Comparison of ENCODE assay signal across 9 mouse cellular contexts in the genomic region with DNA sequence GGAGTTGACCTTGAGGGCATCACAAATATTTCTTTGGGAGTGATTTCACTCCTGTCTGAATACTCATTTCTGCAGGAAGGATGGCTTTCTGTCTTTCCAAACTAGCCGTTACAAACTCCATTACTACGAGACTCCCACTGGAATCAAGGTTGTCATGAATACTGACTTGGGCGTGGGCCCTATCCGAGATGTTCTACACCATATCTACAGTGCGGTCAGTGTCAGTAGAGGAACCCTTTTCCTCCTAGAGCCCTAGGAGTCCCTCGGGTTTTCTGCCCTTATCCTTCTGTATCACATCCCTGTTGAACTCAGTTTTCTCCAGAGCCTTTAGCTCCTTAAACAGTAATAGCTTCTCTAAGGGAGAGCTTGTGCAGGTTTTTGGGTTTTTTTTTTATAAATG. TPM values are rescaled to one million over a fixed set of nuclear protein-coding genes. Genes with fewer than 3 reads are reported as not detected.
DNase-seq lines count a peak whose midpoint lies in the region; ATAC-seq and TF ChIP-seq lines count a peak whose summit lies in the region.
"Had no signal": no experiment of that assay in that cellular context is flagged by ENCODE, and none has a peak within 500 bp of the region (broad histone marks: within the 10 kb centered on the region; RNA-seq: fewer than 3 reads in every experiment).

No protein-coding gene starts in this region.

- TF ChIP-seq CTCF in lung, embryonic 14.5 days (IDR thresholded peaks at IDR 0.05; ENCODE audit: low read depth), result no peak

- peaks cover 18% of the 10 kb centered on the region for H3K27me3 ChIP-seq in lung, embryonic 14.5 days (ENCODE audit: insufficient read depth, low read length)
- H3K27me3 ChIP-seq in forebrain, embryonic 11.5 days (ENCODE audit: control insufficient read depth, insufficient read depth, low read length), result peaks cover 13% of the 10 kb centered on the region; the same call in 1 of the 2 replicates
- H3K27me3 ChIP-seq in limb, embryonic 12.5 days, result peaks cover 29% of the 10 kb centered on the region
- H3K27me3 ChIP-seq in neural tube, embryonic 15.5 days (replicated peaks), result peaks cover 8% of the 10 kb centered on the region

- 76% methylated on average over 6 of the region's 6 CpGs for WGBS in lung, embryonic 14.5 days
- WGBS in forebrain, embryonic 11.5 days, result 86% methylated on average over 6 of the region's 6 CpGs
- WGBS in limb, embryonic 12.5 days, result 80% methylated on average over 6 of the region's 6 CpGs
- WGBS in neural tube, embryonic 15.5 days, result 85% methylated on average over 6 of the region's 6 CpGs

- peak overlapping the region; percentile 61 for H3K4me3 ChIP-seq in lung, embryonic 14.5 days (ENCODE audit: low read depth, low read length)
- H3K4me3 ChIP-seq in forebrain, embryonic 11.5 days (ENCODE audit: low read depth, low read length), result 0 out of 2 replicates have a peak overlapping the region, but pooled peaks have one; percentile 61
- H3K4me3 ChIP-seq in limb, embryonic 12.5 days (replicated peaks), result peak overlapping the region; percentile 61
- peak overlapping the region; percentile 66 for H3K4me3 ChIP-seq in neural tube, embryonic 15.5 days (replicated peaks)

- no peak for DNase-seq in lung, embryonic 14.5 days
- DNase-seq in lung, postnatal 14 days, result no peak
- DNase-seq in forebrain, embryonic 11.5 days (ENCODE audit: low spot score), result no peak
- no peak for DNase-seq in right cerebral cortex, postnatal 25 days
- no peak for DNase-seq in adrenal gland, postnatal 4 days (ENCODE audit: low spot score in 2 of 2)
- no peak for DNase-seq in kidney, postnatal 4 days
- DNase-seq: thymus, postnatal 14 days had no signal

- H3K36me3 ChIP-seq in lung, embryonic 14.5 days (ENCODE audit: insufficient read depth), result peaks cover 14% of the 10 kb centered on the region
- H3K36me3 ChIP-seq in forebrain, embryonic 11.5 days (ENCODE audit: control insufficient read depth, insufficient read depth, low read length), result no peaks in the 10 kb centered on the region; the same call in 1 of the 2 replicates
- H3K36me3 ChIP-seq in limb, embryonic 12.5 days, result peaks cover 12% of the 10 kb centered on the region
- H3K36me3 ChIP-seq in neural tube, embryonic 15.5 days, result peaks cover 2% of the 10 kb centered on the region; the same call in 1 of the 2 replicates

- H3K4me2 ChIP-seq in lung, embryonic 14.5 days, result peak overlapping the region; percentile 97
- H3K4me2 ChIP-seq in forebrain, embryonic 11.5 days (ENCODE audit: low read depth, low read length, severe bottlenecking), result peak overlapping the region; percentile 87
- peak overlapping the region; percentile 84 for H3K4me2 ChIP-seq in limb, embryonic 12.5 days
- peak overlapping the region; percentile 84 for H3K4me2 ChIP-seq in neural tube, embryonic 15.5 days

- peak overlapping the region; percentile 64 for H3K9ac ChIP-seq in lung, embryonic 14.5 days
- no peak overlapping the region; the same call in 1 of the 2 replicates for H3K9ac ChIP-seq in forebrain, embryonic 11.5 days (ENCODE audit: low read length)
- H3K9ac ChIP-seq in limb, embryonic 12.5 days (replicated peaks), result no peak overlapping the region
- peak overlapping the region; percentile 75; the same call in 1 of the 2 replicates for H3K9ac ChIP-seq in neural tube, embryonic 15.5 days (replicated peaks)

- H3K4me1 ChIP-seq in lung, embryonic 14.5 days (ENCODE audit: insufficient read depth), result peaks cover 20% of the 10 kb centered on the region
- H3K4me1 ChIP-seq in forebrain, embryonic 11.5 days (replicated peaks; ENCODE audit: control insufficient read depth, insufficient read depth, low read length), result peaks cover 18% of the 10 kb centered on the region
- H3K4me1 ChIP-seq in limb, embryonic 12.5 days (replicated peaks), result peaks cover 44% of the 10 kb centered on the region
- peaks cover 58% of the 10 kb centered on the region for H3K4me1 ChIP-seq in neural tube, embryonic 15.5 days

- no peaks in the 10 kb centered on the region for H3K9me3 ChIP-seq in lung, embryonic 14.5 days (ENCODE audit: low read depth, low read length)
- H3K9me3 ChIP-seq in forebrain, embryonic 11.5 days (ENCODE audit: control insufficient read depth, low read length), result no peaks in the 10 kb centered on the region
- no peaks in the 10 kb centered on the region for H3K9me3 ChIP-seq in limb, embryonic 12.5 days
- no peaks in the 10 kb centered on the region for H3K9me3 ChIP-seq in neural tube, embryonic 15.5 days (replicated peaks)

- ATAC-seq in lung, embryonic 14.5 days (ENCODE audit: insufficient read depth), result no peak
- no peak for ATAC-seq in forebrain, embryonic 11.5 days (replicated peaks; ENCODE audit: low FRiP score)
- ATAC-seq in limb, embryonic 12.5 days (ENCODE audit: insufficient number of reproducible peaks, insufficient read depth, low FRiP score, low TSS enrichment, low read depth), result no peak
- ATAC-seq in neural tube, embryonic 15.5 days (ENCODE audit: low FRiP score), result no peak

- H3K27ac ChIP-seq in lung, embryonic 14.5 days (ENCODE audit: low read depth), result no peak overlapping the region
- H3K27ac ChIP-seq in forebrain, embryonic 11.5 days (ENCODE audit: low read depth, low read length), result no peak overlapping the region
- no peak overlapping the region for H3K27ac ChIP-seq in limb, embryonic 12.5 days
- H3K27ac ChIP-seq in neural tube, embryonic 15.5 days (replicated peaks), result no peak overlapping the region

RNA-seq across cellular contexts. Expression of a gene that starts 1.0 kb away (rescaled TPM):
- 143 and 150 TPM in 2 replicates for polyA plus RNA-seq in lung, embryonic 14.5 days (2014; fragmentation: Nextera tagmentation; extraction: Ambion mirVana)
- polyA plus RNA-seq in forebrain, embryonic 11.5 days (2014; fragmentation: Nextera tagmentation; extraction: Ambion mirVana), result 188 and 196 TPM in 2 replicates
- polyA plus RNA-seq in limb, embryonic 12.5 days (2016; fragmentation: Nextera tagmentation; extraction: Ambion mirVana), result 136 and 151 TPM in 2 replicates
- 186 and 201 TPM in 2 replicates for polyA plus RNA-seq in neural tube, embryonic 15.5 days (2015; fragmentation: Nextera tagmentation; extraction: Ambion mirVana)
- total RNA-seq in adrenal gland, postnatal 4 days (2021), result 10 to 100 TPM; 80.3 to 82.5 TPM

RNA-seq across cellular contexts. Expression of a gene that starts 1.2 kb away (rescaled TPM):
- 16.6 and 19.2 TPM in 2 replicates for polyA plus RNA-seq in lung, embryonic 14.5 days (2014; fragmentation: Nextera tagmentation; extraction: Ambion mirVana)
- 31.7 and 32.1 TPM in 2 replicates for polyA plus RNA-seq in forebrain, embryonic 11.5 days (2014; fragmentation: Nextera tagmentation; extraction: Ambion mirVana)
- polyA plus RNA-seq in limb, embryonic 12.5 days (2016; fragmentation: Nextera tagmentation; extraction: Ambion mirVana), result 36.0 and 37.2 TPM in 2 replicates
- 14.5 and 15.3 TPM in 2 replicates for polyA plus RNA-seq in neural tube, embryonic 15.5 days (2015; fragmentation: Nextera tagmentation; extraction: Ambion mirVana)
- 10 to 100 TPM; 17.4 to 17.8 TPM for total RNA-seq in adrenal gland, postnatal 4 days (2021)

RNA-seq across cellular contexts. Expression of a gene that starts 1.3 kb away (rescaled TPM):
- polyA plus RNA-seq in lung, embryonic 14.5 days (2014; fragmentation: Nextera tagmentation; extraction: Ambion mirVana), result 0.89 and 1.3 TPM in 2 replicates
- 3.5 and 3.7 TPM in 2 replicates for polyA plus RNA-seq in forebrain, embryonic 11.5 days (2014; fragmentation: Nextera tagmentation; extraction: Ambion mirVana)
- polyA plus RNA-seq in limb, embryonic 12.5 days (2016; fragmentation: Nextera tagmentation; extraction: Ambion mirVana), result 1.9 and 2.5 TPM in 2 replicates
- polyA plus RNA-seq in neural tube, embryonic 15.5 days (2015; fragmentation: Nextera tagmentation; extraction: Ambion mirVana), result 6.0 and 7.3 TPM in 2 replicates
- total RNA-seq in adrenal gland, postnatal 4 days (2021), result 10 to 100 TPM in 1 of 2 experiments, 1 to 10 TPM in 1; 9.7 to 10.4 TPM

RNA-seq across cellular contexts. Expression of a gene that starts 15.5 kb away (rescaled TPM):
- 15.2 TPM in 2 replicates for polyA plus RNA-seq in lung, embryonic 14.5 days (2014; fragmentation: Nextera tagmentation; extraction: Ambion mirVana)
- polyA plus RNA-seq in forebrain, embryonic 11.5 days (2014; fragmentation: Nextera tagmentation; extraction: Ambion mirVana), result 25.7 and 30.1 TPM in 2 replicates
- polyA plus RNA-seq in limb, embryonic 12.5 days (2016; fragmentation: Nextera tagmentation; extraction: Ambion mirVana), result 23.7 and 28.2 TPM in 2 replicates
- polyA plus RNA-seq in neural tube, embryonic 15.5 days (2015; fragmentation: Nextera tagmentation; extraction: Ambion mirVana), result 213 and 250 TPM in 2 replicates
- 10 to 100 TPM in 1 of 2 experiments, 1 to 10 TPM in 1; 9.4 to 10.6 TPM for total RNA-seq in adrenal gland, postnatal 4 days (2021)

RNA-seq across cellular contexts. Expression of a gene that starts 44.5 kb away (rescaled TPM):
- 57.3 and 59.9 TPM in 2 replicates for polyA plus RNA-seq in lung, embryonic 14.5 days (2014; fragmentation: Nextera tagmentation; extraction: Ambion mirVana)
- 53.0 and 61.4 TPM in 2 replicates for polyA plus RNA-seq in forebrain, embryonic 11.5 days (2014; fragmentation: Nextera tagmentation; extraction: Ambion mirVana)
- polyA plus RNA-seq in limb, embryonic 12.5 days (2016; fragmentation: Nextera tagmentation; extraction: Ambion mirVana), result 121 and 124 TPM in 2 replicates
- 70.6 and 76.1 TPM in 2 replicates for polyA plus RNA-seq in neural tube, embryonic 15.5 days (2015; fragmentation: Nextera tagmentation; extraction: Ambion mirVana)
- total RNA-seq in adrenal gland, postnatal 4 days (2021), result 100 to 1,000 TPM; 164 to 190 TPM

Comparison
In these comparisons a context has a peak if more than half of its experiments do, and no peak if none do; other contexts are left out.
1. H3K9ac ChIP-seq: peak in lung, embryonic 14.5 days (single experiment) and neural tube, embryonic 15.5 days (single experiment); none in forebrain, embryonic 11.5 days (single experiment) and limb, embryonic 12.5 days (single experiment).
2. Peak in every context shown above with its lines, with median percentiles within 50 percentile points of each other: H3K4me2 ChIP-seq and H3K4me3 ChIP-seq.